Mouse (Mus musculus) limb, embryonic 15.5 days (tissue): ENCODE results near the gene Ncam1. TPM values are rescaled to one million over a fixed set of nuclear protein-coding genes. Genes with fewer than 3 reads are reported as not detected.

Source experiments
- ATAC-seq: fragments of 200-750 bp; cut with Nextera tagmentation; 2 replicates; pipeline ENCODE4 v1.8.0; 2017; ENCODE audit warnings: low read depth, moderate TSS enrichment; ENCODE audit not compliant: insufficient number of reproducible peaks, low FRiP score, low TSS enrichment
- H3K27ac ChIP-seq: fragments of 300-500 bp; sonication (generic); 2 replicates; pipeline ENCODE4 v1.5.1; 2015; ENCODE audit warnings: moderate library complexity, mild to moderate bottlenecking, inconsistent platforms
- H3K27me3 ChIP-seq: fragments of 300-500 bp; sonication (generic); 2 replicates; pipeline ENCODE4 v1.6.1; 2015; ENCODE audit warnings: inconsistent platforms
- H3K36me3 ChIP-seq: fragments of 300-500 bp; sonication (generic); 2 replicates; pipeline ENCODE4 v1.6.1; 2015; ENCODE audit warnings: inconsistent platforms
- H3K4me1 ChIP-seq: fragments of 300-500 bp; sonication (generic); 2 replicates; pipeline ENCODE4 v1.6.1; 2015; ENCODE audit warnings: inconsistent platforms
- H3K4me2 ChIP-seq: fragments of 300-500 bp; sonication (generic); 2 replicates; pipeline ENCODE4 v1.6.1; 2015; ENCODE audit warnings: mild to moderate bottlenecking, inconsistent platforms
- H3K4me3 ChIP-seq: fragments of 300-500 bp; sonication (generic); 2 replicates; pipeline ENCODE4 v1.5.1; 2015; ENCODE audit warnings: mild to moderate bottlenecking, inconsistent platforms
- H3K9ac ChIP-seq: fragments of 300-500 bp; sonication (generic); 2 replicates; pipeline ENCODE4 v1.6.1; 2015; ENCODE audit warnings: inconsistent platforms
- H3K9me3 ChIP-seq: fragments of 300-500 bp; sonication (generic); 2 replicates; pipeline ENCODE4 v1.6.1; 2016; ENCODE audit warnings: inconsistent platforms
- WGBS: fragments of 180-500 bp; shearing (Covaris S2); methylation state at CpG from one replicate; pipeline ENCODE4 v1.1.7; 2015; 5-methylcytosine and 5-hydroxymethylcytosine counted together
- polyA plus RNA-seq: library from polyadenylated mRNA; unstranded; fragments of >200 nt; fragmentation: Nextera tagmentation; extraction: Ambion mirVana; gene quantifications from 2 replicates; pipeline ENCODE4 v1.2.1, GENCODE M21; 2015

Gene Ncam1
- polyA plus RNA-seq, 1 experiment from 2014 or later, result 79.1 TPM

GRCm38 (mm10) chr9:49665361-49665760 is 133.4 kb downstream of the Ncam1 start:
- no peaks in the 10 kb centered on the region for H3K9me3 ChIP-seq
- 43% methylated on average over 5 of the region's 5 CpGs for WGBS
- ATAC-seq, result no peak
- H3K9ac ChIP-seq, result no peak overlapping the region
- no peaks in the 10 kb centered on the region for H3K36me3 ChIP-seq
- no peak overlapping the region for H3K4me2 ChIP-seq
- H3K27me3 ChIP-seq, result no peaks in the 10 kb centered on the region
- no peak overlapping the region for H3K4me3 ChIP-seq
- peaks cover 9% of the 10 kb centered on the region; the same call in 1 of the 2 replicates for H3K4me1 ChIP-seq
- no peak overlapping the region for H3K27ac ChIP-seq

GRCm38 (mm10) chr9:49663927-49664320 is 134.8 kb downstream of the Ncam1 start:
- no peak overlapping the region for H3K9ac ChIP-seq
- H3K9me3 ChIP-seq, result no peaks in the 10 kb centered on the region
- H3K4me2 ChIP-seq, result no peak overlapping the region
- 85% methylated on average over 8 of the region's 8 CpGs for WGBS
- H3K27me3 ChIP-seq, result no peaks in the 10 kb centered on the region
- ATAC-seq, result no peak
- H3K36me3 ChIP-seq, result no peaks in the 10 kb centered on the region
- H3K4me1 ChIP-seq, result peaks cover 9% of the 10 kb centered on the region; the same call in 1 of the 2 replicates
- no peak overlapping the region for H3K27ac ChIP-seq
- no peak overlapping the region for H3K4me3 ChIP-seq

- Histone ChIP-seq H3K27ac (no peak overlapping the region), H3K4me1 (peaks cover 12% of the 10 kb centered on the region; the same call in 1 of the 2 replicates), H3K9me3 (no peaks in the 10 kb centered on the region), H3K27me3 (no peaks in the 10 kb centered on the region), H3K9ac (no peak overlapping the region), H3K36me3 (no peaks in the 10 kb centered on the region), H3K4me3 (no peak overlapping the region), H3K4me2 (no peak overlapping the region)
- ATAC-seq, result no peak
- 59% methylated on average over 8 of the region's 8 CpGs for WGBS
Measured at GRCm38 (mm10) chr9:49662958-49663926, 135.5 kb downstream of the Ncam1 start.

DNA sequence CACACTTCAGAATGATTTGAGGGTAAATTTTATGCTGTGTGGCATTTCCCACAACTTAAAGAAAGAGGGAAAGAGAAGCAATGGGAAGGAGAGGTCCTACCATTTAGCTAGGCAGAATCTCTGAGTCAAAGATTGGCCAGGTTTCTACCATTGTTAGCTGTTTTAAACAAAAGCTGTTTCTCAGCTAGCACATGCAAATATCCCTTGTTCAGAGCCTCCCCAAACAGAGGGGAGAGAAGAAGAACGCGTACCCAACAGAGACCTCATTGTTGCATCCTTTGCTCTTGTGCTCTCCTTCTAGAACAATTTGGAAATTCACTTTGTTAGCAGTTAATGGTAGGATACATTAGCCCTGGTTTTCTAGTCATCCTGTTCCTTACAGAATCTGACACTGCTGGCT is 137.2 kb downstream of the Ncam1 start:
- ATAC-seq, result no peak
- Histone ChIP-seq H3K27ac (no peak overlapping the region), H3K4me1 (peaks cover 13% of the 10 kb centered on the region; the same call in 1 of the 2 replicates), H3K9me3 (no peaks in the 10 kb centered on the region), H3K4me3 (no peak overlapping the region), H3K27me3 (no peaks in the 10 kb centered on the region), H3K9ac (no peak overlapping the region), H3K36me3 (no peaks in the 10 kb centered on the region), H3K4me2 (no peak overlapping the region)
- 89% methylated on average over 2 of the region's 2 CpGs for WGBS

- no peak overlapping the region for H3K9ac ChIP-seq
- H3K4me1 ChIP-seq, result peaks cover 11% of the 10 kb centered on the region; the same call in 1 of the 2 replicates
- WGBS, result 65% methylated on average over 4 of the region's 4 CpGs
- no peaks in the 10 kb centered on the region for H3K36me3 ChIP-seq
- H3K4me3 ChIP-seq, result no peak overlapping the region
- no peak overlapping the region for H3K27ac ChIP-seq
- H3K4me2 ChIP-seq, result no peak overlapping the region
- H3K27me3 ChIP-seq, result no peaks in the 10 kb centered on the region
- no peak for ATAC-seq
- H3K9me3 ChIP-seq, result no peaks in the 10 kb centered on the region
Measured at GRCm38 (mm10) chr9:49658381-49658856, 140.3 kb downstream of the Ncam1 start.

DNA sequence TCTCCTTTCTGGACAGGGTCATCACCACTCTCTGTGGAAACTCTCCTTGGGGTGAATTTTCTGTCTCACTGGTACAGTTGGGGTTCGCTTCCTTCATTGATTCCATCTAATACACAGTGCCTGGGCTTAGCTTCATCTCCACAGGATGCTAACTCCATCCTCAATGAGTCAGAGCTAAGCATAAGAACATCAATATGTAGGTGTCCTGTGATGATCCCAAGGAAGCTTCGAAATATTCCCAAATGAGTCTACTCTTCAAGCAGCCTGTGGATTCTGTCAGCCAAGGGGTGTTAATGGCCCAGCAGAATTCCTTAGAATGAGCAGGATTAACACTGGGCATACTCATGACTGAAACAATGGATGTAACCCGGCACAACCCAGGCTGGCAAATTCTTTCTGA is 144.3 kb downstream of the Ncam1 start:
- no peaks in the 10 kb centered on the region for H3K9me3 ChIP-seq
- no peak overlapping the region for H3K27ac ChIP-seq
- no peak for ATAC-seq
- H3K9ac ChIP-seq, result no peak overlapping the region
- no peak overlapping the region for H3K4me3 ChIP-seq
- no peak overlapping the region for H3K4me2 ChIP-seq
- 88% methylated on average over 3 of the region's 3 CpGs for WGBS
- H3K27me3 ChIP-seq, result no peaks in the 10 kb centered on the region
- H3K36me3 ChIP-seq, result no peaks in the 10 kb centered on the region
- 0 out of 2 replicates have a peak, but pooled peaks cover 4% of the 10 kb centered on the region for H3K4me1 ChIP-seq

DNA sequence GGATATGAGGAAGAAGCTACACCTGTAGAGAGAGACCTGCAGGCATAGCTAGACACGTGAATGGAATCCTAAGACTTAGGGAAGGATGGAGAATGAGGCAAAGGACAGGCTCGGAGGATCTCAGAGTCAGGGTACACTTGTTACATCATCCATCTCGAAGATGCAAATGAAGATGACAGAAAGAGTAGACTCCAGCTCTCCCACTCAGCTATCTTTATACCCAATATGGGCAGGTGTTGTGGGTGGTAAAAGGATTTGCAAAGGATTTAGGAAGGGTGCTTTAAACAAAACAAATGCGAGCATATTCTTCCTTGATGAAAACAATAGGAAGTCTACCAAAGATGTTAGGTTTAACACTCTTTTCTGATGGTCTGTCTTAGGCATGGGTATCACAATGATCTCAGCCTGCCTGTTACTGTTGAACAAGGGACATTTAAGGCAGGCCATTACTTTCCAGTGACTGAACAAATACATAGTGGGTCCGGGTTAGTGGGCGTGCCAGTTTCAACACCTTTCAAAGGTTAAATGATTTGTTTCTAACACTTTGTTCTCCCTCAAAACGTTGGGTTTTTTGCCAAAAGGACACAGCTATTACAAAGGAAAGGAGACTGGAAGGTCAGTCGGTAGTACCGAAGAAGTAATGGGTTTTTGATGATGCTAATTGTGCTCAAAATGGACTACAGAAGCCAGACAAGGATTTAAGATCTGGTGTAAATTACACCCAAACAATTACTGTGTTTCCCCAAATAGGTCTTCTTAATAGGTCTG is 145.1 kb downstream of the Ncam1 start:
- Histone ChIP-seq H3K36me3 (no peaks in the 10 kb centered on the region), H3K4me3 (no peak overlapping the region), H3K27me3 (no peaks in the 10 kb centered on the region), H3K4me2 (no peak overlapping the region), H3K9me3 (no peaks in the 10 kb centered on the region), H3K27ac (no peak overlapping the region), H3K4me1 (0 out of 2 replicates have a peak, but pooled peaks cover 4% of the 10 kb centered on the region), H3K9ac (no peak overlapping the region)
- 81% methylated on average over 9 of the region's 9 CpGs for WGBS
- ATAC-seq, result no peak

- Histone ChIP-seq H3K9me3 (no peaks in the 10 kb centered on the region), H3K4me2 (no peak overlapping the region), H3K4me1 (no peaks in the 10 kb centered on the region), H3K4me3 (no peak overlapping the region), H3K27ac (no peak overlapping the region), H3K9ac (no peak overlapping the region), H3K36me3 (0 out of 2 replicates have a peak, but pooled peaks cover 3% of the 10 kb centered on the region), H3K27me3 (no peaks in the 10 kb centered on the region)
- no peak for ATAC-seq
- 86% methylated on average over 2 of the region's 2 CpGs for WGBS
Measured at GRCm38 (mm10) chr9:49644296-49644695, 154.4 kb downstream of the Ncam1 start.

GRCm38 (mm10) chr9:49640764-49641163 is 158.0 kb downstream of the Ncam1 start:
- Histone ChIP-seq H3K36me3 (0 out of 2 replicates have a peak, but pooled peaks cover 3% of the 10 kb centered on the region), H3K9ac (no peak overlapping the region), H3K27ac (no peak overlapping the region), H3K4me1 (no peaks in the 10 kb centered on the region), H3K9me3 (no peaks in the 10 kb centered on the region), H3K27me3 (no peaks in the 10 kb centered on the region), H3K4me3 (no peak overlapping the region), H3K4me2 (no peak overlapping the region)
- no peak for ATAC-seq
- 90% methylated on average over 3 of the region's 3 CpGs for WGBS

DNA sequence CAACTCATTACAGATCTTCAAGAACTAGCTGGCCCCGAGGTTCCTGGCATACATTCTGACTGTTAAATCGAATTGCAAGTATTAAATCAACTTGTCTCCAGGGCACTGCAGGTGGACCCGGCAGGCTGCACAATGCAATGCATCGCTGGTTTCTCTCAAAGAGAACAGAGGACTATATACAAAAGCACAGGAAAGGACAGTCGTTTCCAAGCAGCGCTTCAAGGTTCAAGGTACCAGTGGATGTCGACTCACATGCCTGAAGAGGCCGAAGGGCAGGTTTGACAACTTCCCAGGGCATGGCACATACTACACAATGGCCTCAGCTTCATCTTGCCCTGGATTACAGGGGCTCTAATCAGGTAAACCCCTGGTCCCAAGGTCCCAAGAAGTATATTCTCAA is 158.6 kb downstream of the Ncam1 start:
- Histone ChIP-seq H3K36me3 (0 out of 2 replicates have a peak, but pooled peaks cover 3% of the 10 kb centered on the region), H3K4me2 (no peak overlapping the region), H3K9me3 (no peaks in the 10 kb centered on the region), H3K27ac (no peak overlapping the region), H3K4me1 (no peaks in the 10 kb centered on the region), H3K4me3 (no peak overlapping the region), H3K27me3 (no peaks in the 10 kb centered on the region), H3K9ac (no peak overlapping the region)
- ATAC-seq, result no peak
- 60% methylated on average over 8 of the region's 8 CpGs for WGBS

GRCm38 (mm10) chr9:49637955-49638354 is 160.8 kb downstream of the Ncam1 start:
- H3K4me2 ChIP-seq, result no peak overlapping the region
- no peak overlapping the region for H3K4me3 ChIP-seq
- H3K27me3 ChIP-seq, result no peaks in the 10 kb centered on the region
- H3K9ac ChIP-seq, result no peak overlapping the region
- H3K9me3 ChIP-seq, result no peaks in the 10 kb centered on the region
- no peak overlapping the region for H3K27ac ChIP-seq
- H3K36me3 ChIP-seq, result 0 out of 2 replicates have a peak, but pooled peaks cover 3% of the 10 kb centered on the region
- no peaks in the 10 kb centered on the region for H3K4me1 ChIP-seq
- no peak for ATAC-seq
